Mouse (Mus musculus) liver, adult 2 months (tissue): Measurements from ENCODE around the gene Nlrp4a.

Experiments
- CTCF ChIP-seq: fragments of 200-500 bp; IDR thresholded peaks from 2 replicates; pipeline ENCODE4 v1.5.1; 2011; ENCODE audit warnings: low read depth, low read length, control low read depth
- POLR2A ChIP-seq: fragments of 200-500 bp; IDR thresholded peaks from 2 replicates; pipeline ENCODE4 v1.6.1; 2011; ENCODE audit warnings: low read length, control low read depth; ENCODE audit not compliant: insufficient read depth; ENCODE audit errors: extremely low read depth

DNA sequence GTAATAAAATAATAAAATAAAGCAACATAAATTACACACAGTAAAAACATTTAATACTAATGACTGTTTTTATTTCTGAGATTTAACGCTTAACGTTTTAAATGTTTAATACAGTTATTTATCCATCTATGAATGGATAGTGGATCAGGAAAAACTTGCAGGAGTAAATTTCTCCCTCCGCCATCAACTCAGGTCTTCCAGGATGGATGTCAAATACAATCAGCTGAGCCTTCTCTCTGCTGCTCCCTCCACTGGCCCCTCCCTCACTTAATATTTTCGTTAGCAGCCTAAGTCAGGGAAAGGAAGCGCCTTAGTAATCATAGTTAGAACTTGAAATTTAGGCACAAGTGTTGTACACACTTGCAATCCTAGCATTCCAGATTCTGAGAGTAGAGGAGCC, at the start of gene Nlrp4a:
- TF ChIP-seq POLR2A = no peak
- TF ChIP-seq CTCF = no peak
